Mouse (Mus musculus) adipose tissue, adult 10 weeks (tissue): ENCODE results near the gene Xlr3a. TPM values are rescaled to one million over a fixed set of nuclear protein-coding genes. Genes with fewer than 3 reads are reported as not detected.

Experiments used
- polyA plus RNA-seq: library from polyadenylated mRNA; stranded (reverse); fragments of 350-450 nt; fragmentation: Illumina TruSeq; extraction: RNeasy Lipid Tissue Mini Kit (QIAGEN cat#74804); gene quantifications from one replicate; pipeline ENCODE4 v1.2.3, GENCODE M21; 2014; ENCODE audit warnings: low read depth, low replicate concordance

Xlr3a gene
- polyA plus RNA-seq: 4.9 TPM

DNA sequence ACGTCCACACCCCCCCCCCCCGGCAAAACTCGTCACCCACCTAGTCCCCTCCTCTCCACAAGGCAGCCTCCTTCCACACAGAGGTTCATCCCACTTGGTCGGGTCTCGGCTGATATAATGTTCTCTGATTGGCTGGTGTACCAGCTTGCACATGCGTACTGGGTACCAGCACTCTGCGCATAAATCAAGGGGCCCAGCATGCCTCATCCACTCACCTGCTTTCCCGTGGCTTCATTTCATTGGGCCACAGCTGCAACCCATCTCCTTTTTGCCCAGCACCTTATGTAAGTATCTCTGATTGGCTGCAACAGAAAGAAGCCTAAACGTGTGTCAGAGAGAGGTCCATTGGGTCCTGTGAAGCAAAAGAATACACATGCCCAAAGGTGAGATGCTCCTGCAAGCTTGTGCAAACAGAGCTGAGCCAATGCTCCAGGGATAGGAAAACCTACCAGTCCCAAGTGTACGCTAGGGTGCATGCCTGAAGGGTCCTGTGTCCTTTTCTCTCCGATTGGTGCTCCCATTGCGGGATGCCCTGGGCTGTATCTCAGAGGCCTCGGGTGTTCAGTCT is at the start of gene Xlr3a:
Gene Xlr3a (minus strand): TSS at position 155 of the 568 bp plus-strand sequence.

GRCm38 (mm10) chrX:73116747-73117146 is 19.9 kb upstream of the Xlr3a start, which contains the start of gene Gm14685:
TSS of gene Gm14685 (plus strand) at chrX:73117047.

DNA sequence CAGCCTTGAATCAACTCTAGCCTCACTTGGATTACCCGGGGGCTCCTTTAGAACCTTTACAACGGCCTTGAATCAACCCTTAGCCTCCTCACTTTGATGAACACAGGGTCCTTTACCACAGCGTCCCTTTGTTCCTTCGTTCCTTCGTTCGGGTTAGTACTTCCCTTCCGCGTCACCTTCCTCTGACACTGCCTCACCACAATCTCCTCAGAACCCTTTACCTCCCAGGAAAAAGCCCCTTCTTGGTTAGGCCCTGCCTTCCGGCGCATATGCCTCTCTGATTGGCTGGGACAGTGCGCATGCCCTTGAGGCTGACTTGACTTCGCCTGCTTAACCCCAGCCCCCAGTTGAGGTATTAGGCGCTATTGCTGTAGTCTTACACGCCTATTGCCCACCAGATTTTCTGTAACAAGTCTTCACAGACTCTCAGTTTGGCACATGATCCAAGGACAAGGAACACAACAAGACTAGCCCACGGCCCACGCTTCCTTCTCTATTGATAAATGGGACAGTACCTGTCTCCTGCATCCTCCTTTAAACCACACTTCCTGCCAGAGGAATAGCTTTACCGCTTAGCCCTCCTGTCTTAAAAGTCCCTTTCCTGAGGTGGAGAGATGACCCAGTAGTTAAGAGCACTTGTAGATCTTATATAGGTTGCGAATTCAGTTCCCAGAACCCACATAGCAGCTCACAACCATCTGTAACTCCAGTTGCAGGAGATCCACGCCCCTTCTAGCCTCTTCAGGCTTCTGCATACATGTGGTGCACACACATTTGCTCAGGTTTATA is 14.4 kb downstream of the Xlr3a start, which contains the start of gene Xlr4a:
Gene Xlr4a (minus strand): TSS at position 212 of the 789 bp plus-strand sequence.

GRCm38 (mm10) chrX:73064415-73064793 is 32.5 kb downstream of the Xlr3a start, which contains the start of gene Pnma3:
TSS of gene Pnma3 (plus strand) at chrX:73064787.

DNA sequence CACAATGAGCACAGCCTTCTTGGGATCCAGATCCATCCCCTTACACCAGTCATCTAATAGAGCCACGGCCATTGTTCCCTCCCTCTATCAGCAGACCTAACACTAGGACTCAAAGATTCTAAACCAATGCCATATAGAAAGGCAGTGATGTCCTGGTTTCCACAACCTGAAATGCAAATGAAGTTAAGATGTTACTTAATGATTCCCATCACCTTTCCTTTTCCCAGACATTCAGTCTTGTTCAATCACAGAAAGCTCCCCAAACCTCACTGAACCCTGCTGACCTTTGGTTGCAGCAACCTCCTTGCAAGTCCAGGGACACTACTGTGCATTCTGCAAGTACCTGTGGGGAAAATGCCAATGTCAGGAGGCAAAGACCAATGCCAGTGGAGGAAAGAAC is 59.9 kb downstream of the Xlr3a start, which contains the start of gene Pnma5:
Gene Pnma5 (minus strand): TSS at position 101 of the 400 bp plus-strand sequence.

Other genes with a start within 250 kb of the Xlr3a start
- gene Cetn2, start 178.7 kb downstream of the Xlr3a start, polyA plus RNA-seq: 52.2 TPM
- gene Nsdhl, start 178.5 kb downstream of the Xlr3a start, polyA plus RNA-seq: 109 TPM
- gene Zfp185, start 109.8 kb downstream of the Xlr3a start, polyA plus RNA-seq: 248 TPM
- gene Pnma5, start 60.0 kb downstream of the Xlr3a start, polyA plus RNA-seq: not detected
- gene Pnma3, start 32.3 kb downstream of the Xlr3a start, polyA plus RNA-seq: not detected
- 24.2 TPM for gene Xlr4a, start 14.6 kb downstream of the Xlr3a start, polyA plus RNA-seq
- gene Gm14685, start 20.0 kb upstream of the Xlr3a start, polyA plus RNA-seq: not detected
- gene Xlr5b, start 51.7 kb upstream of the Xlr3a start, polyA plus RNA-seq: 0.25 TPM
- 2.2 TPM for gene DXBay18, start 52.4 kb upstream of the Xlr3a start, polyA plus RNA-seq
- not detected for gene Spin2d, start 79.9 kb upstream of the Xlr3a start, polyA plus RNA-seq
- 4.5 TPM for gene Xlr3b, start 95.1 kb upstream of the Xlr3a start, polyA plus RNA-seq
- gene Xlr4b, start 117.2 kb upstream of the Xlr3a start, polyA plus RNA-seq: 3.8 TPM
- 7.4 TPM for gene F8a, start 131.2 kb upstream of the Xlr3a start, polyA plus RNA-seq
- gene Xlr4c, start 146.0 kb upstream of the Xlr3a start, polyA plus RNA-seq: 3.9 TPM
- gene Xlr3c, start 168.3 kb upstream of the Xlr3a start, polyA plus RNA-seq: 0.68 TPM
- not detected for gene Xlr5a, start 195.9 kb upstream of the Xlr3a start, polyA plus RNA-seq
- gene Xlr5c, start 195.9 kb upstream of the Xlr3a start, polyA plus RNA-seq: not detected
- gene Gm45015, start 239.7 kb upstream of the Xlr3a start, polyA plus RNA-seq: not detected
- 18.0 TPM for gene Zfp275, start 245.5 kb upstream of the Xlr3a start, polyA plus RNA-seq